ENCODE assay signal across 10 mouse cellular contexts in the genomic region with DNA sequence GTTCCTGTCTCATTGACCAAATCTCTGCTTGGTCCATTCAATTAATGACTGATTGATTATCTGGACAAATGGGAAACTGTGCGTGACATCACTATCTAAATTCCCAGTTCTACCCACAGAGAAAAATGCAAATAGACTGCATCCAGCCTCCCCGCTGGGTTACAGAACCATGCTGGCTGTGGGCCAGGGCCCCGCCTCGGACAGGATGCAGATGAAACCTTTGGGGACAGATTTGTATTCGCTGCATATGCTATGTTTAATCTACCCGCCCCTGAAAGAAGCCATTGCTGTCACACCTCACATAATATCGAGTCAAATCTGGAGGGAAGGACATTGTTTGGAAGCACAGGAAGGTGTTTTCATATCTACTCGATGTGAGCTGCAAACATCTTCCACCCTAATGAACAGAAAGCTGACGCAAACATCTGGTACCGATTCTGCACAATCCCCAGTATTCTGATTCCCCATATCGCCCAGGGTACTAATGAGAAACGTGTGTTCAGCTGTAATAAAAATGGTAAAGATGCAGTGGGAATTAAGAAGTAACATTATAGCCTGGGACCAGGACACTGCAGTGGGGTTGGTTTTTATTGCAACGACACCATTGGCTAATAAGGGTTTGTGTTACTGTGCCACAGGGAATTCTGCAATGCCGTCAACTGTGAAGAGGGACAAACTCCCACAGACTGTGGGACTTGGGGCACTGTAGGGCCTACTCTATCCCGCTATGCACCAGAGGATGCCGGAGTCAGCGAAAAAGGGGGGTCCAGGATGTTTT.
DNase-seq lines count a peak whose midpoint lies in the region; ATAC-seq lines count a peak whose summit lies in the region.
"Had no signal": no experiment of that assay in that cellular context is flagged by ENCODE, and none has a peak within 500 bp of the region (broad histone marks: within the 10 kb centered on the region; RNA-seq: fewer than 3 reads in every experiment).

No protein-coding gene starts in this region.

- no peak for ATAC-seq in forebrain, embryonic 14.5 days
- peak; percentile 66 for ATAC-seq in embryonic facial prominence, embryonic 13.5 days (ENCODE audit: insufficient number of reproducible peaks, insufficient read depth, low FRiP score, low TSS enrichment, low read depth)

- no peak overlapping the region for H3K27ac ChIP-seq in forebrain, embryonic 14.5 days (ENCODE audit: low read depth, low read length)
- H3K27ac ChIP-seq in forebrain, embryonic 10.5 days, result no peak overlapping the region
- peak overlapping the region; percentile 61 for H3K27ac ChIP-seq in embryonic facial prominence, embryonic 13.5 days
- H3K27ac ChIP-seq: liver, embryonic 15.5 days had no signal

- no peak overlapping the region for H3K9ac ChIP-seq in forebrain, embryonic 14.5 days (ENCODE audit: low read length)
- H3K9ac ChIP-seq in embryonic facial prominence, embryonic 13.5 days, result no peak overlapping the region
- H3K9ac ChIP-seq: liver, embryonic 15.5 days had no signal

- H3K36me3 ChIP-seq in forebrain, embryonic 14.5 days (ENCODE audit: control insufficient read depth, insufficient read depth, low read length), result no peaks in the 10 kb centered on the region
- no peaks in the 10 kb centered on the region for H3K36me3 ChIP-seq in forebrain, embryonic 10.5 days (replicated peaks)
- H3K36me3 ChIP-seq in embryonic facial prominence, embryonic 13.5 days, result no peaks in the 10 kb centered on the region
- H3K36me3 ChIP-seq: liver, embryonic 15.5 days had no signal

- H3K9me3 ChIP-seq in forebrain, embryonic 14.5 days (replicated peaks; ENCODE audit: control insufficient read depth, low read length), result no peaks in the 10 kb centered on the region
- no peaks in the 10 kb centered on the region for H3K9me3 ChIP-seq in forebrain, embryonic 10.5 days
- no peaks in the 10 kb centered on the region for H3K9me3 ChIP-seq in embryonic facial prominence, embryonic 13.5 days
- H3K9me3 ChIP-seq: liver, embryonic 15.5 days had no signal

- H3K27me3 ChIP-seq in forebrain, embryonic 14.5 days (replicated peaks; ENCODE audit: control insufficient read depth, insufficient read depth, low read length), result no peaks in the 10 kb centered on the region
- H3K27me3 ChIP-seq in forebrain, embryonic 10.5 days (ENCODE audit: poor library complexity, severe bottlenecking), result no peaks in the 10 kb centered on the region
- no peaks in the 10 kb centered on the region for H3K27me3 ChIP-seq in embryonic facial prominence, embryonic 13.5 days
- H3K27me3 ChIP-seq: CH12.LX; liver, embryonic 15.5 days had no signal

- no peak overlapping the region for H3K4me3 ChIP-seq in forebrain, embryonic 14.5 days (ENCODE audit: low read depth, low read length)
- H3K4me3 ChIP-seq in forebrain, embryonic 10.5 days, result no peak overlapping the region
- no peak overlapping the region for H3K4me3 ChIP-seq in embryonic facial prominence, embryonic 13.5 days
- H3K4me3 ChIP-seq: liver, embryonic 15.5 days had no signal

- peak; percentile 23 for DNase-seq in forebrain, embryonic 14.5 days (ENCODE audit: low spot score)
- DNase-seq in forebrain, embryonic 10.5 days (ENCODE audit: extremely low spot score, low spot score), result no peak
- peak; percentile 36 for DNase-seq in 3T3-L1 (ENCODE audit: low read depth, low spot score)
- peak; percentile 43 to 82 for DNase-seq in kidney, postnatal 36 days
- no peak for DNase-seq in frontal cortex, postnatal 36 days (ENCODE audit: low spot score in 2 of 2)
- no peak for DNase-seq in frontal cortex, postnatal 10 days (ENCODE audit: low spot score in 2 of 2)
- no peak for DNase-seq in adipocyte (ENCODE audit: low spot score)

- no peak overlapping the region for H3K4me2 ChIP-seq in forebrain, embryonic 14.5 days (ENCODE audit: low read length)
- H3K4me2 ChIP-seq in embryonic facial prominence, embryonic 13.5 days, result peak overlapping the region; percentile 34
- H3K4me2 ChIP-seq: liver, embryonic 15.5 days had no signal

- H3K4me1 ChIP-seq in forebrain, embryonic 14.5 days (ENCODE audit: control insufficient read depth, insufficient read depth, low read length), result peaks cover 3% of the 10 kb centered on the region; the same call in 1 of the 2 replicates
- peaks cover 48% of the 10 kb centered on the region for H3K4me1 ChIP-seq in forebrain, embryonic 10.5 days
- peaks cover 77% of the 10 kb centered on the region for H3K4me1 ChIP-seq in embryonic facial prominence, embryonic 13.5 days

- WGBS in forebrain, embryonic 14.5 days, result 66% methylated on average over 17 of the region's 17 CpGs
- 76% methylated on average over 17 of the region's 17 CpGs for WGBS in forebrain, embryonic 10.5 days
- WGBS in embryonic facial prominence, embryonic 13.5 days, result 22% methylated on average over 17 of the region's 17 CpGs

Comparison
In these comparisons a context has a peak if more than half of its experiments do, and no peak if none do; other contexts are left out.
1. DNase-seq: peak in forebrain, embryonic 14.5 days (single experiment), 3T3-L1 (single experiment) and kidney, postnatal 36 days (2 of 2); none in forebrain, embryonic 10.5 days (single experiment), frontal cortex, postnatal 36 days (0 of 2), frontal cortex, postnatal 10 days (0 of 2) and adipocyte (single experiment).